Mouse (Mus musculus) embryonic facial prominence, embryonic 11.5 days (tissue): ENCODE data around the gene Samhd1. TPM values are rescaled to one million over a fixed set of nuclear protein-coding genes. Genes with fewer than 3 reads are reported as not detected.
A peak's percentile ranks its signal among the peaks of the same experiment; 100 is the strongest.

Experiments
- ATAC-seq: fragments of 200-750 bp; cut with Nextera tagmentation; replicated peaks from 2 replicates; pipeline ENCODE4 v1.8.0; 2017; ENCODE audit warnings: low read depth; ENCODE audit not compliant: insufficient number of reproducible peaks, low FRiP score, low TSS enrichment
- DNase-seq: peaks from one replicate; pipeline ENCODE4 v3.0.0-alpha.2; 2015; ENCODE audit warnings: low spot score
- H3K27ac ChIP-seq: fragments of 300-500 bp; sonication (generic); replicated peaks from 2 replicates; pipeline ENCODE4 v1.5.1; 2014; ENCODE audit warnings: mild to moderate bottlenecking, low read depth, low read length, control low read depth
- H3K27me3 ChIP-seq: fragments of 300-500 bp; sonication (generic); 2 replicates; pipeline ENCODE4 v1.6.1; 2014; ENCODE audit warnings: mild to moderate bottlenecking, low read length, moderate library complexity, mixed read lengths; ENCODE audit not compliant: control insufficient read depth, insufficient read depth
- H3K36me3 ChIP-seq: fragments of 300-500 bp; sonication (generic); replicated peaks from 2 replicates; pipeline ENCODE4 v1.6.1; 2014; ENCODE audit warnings: low read depth, mild to moderate bottlenecking, low read length, moderate library complexity, mixed read lengths; ENCODE audit not compliant: control insufficient read depth, insufficient read depth
- H3K4me1 ChIP-seq: fragments of 300-500 bp; sonication (generic); 2 replicates; pipeline ENCODE4 v1.6.1; 2014; ENCODE audit warnings: low read length, mixed read lengths; ENCODE audit not compliant: control insufficient read depth, insufficient read depth
- H3K4me2 ChIP-seq: fragments of 300-500 bp; sonication (generic); 2 replicates; pipeline ENCODE4 v1.6.1; 2014; ENCODE audit warnings: low read depth, mild to moderate bottlenecking, control low read depth, low read length, moderate library complexity
- H3K4me3 ChIP-seq: fragments of 300-500 bp; sonication (generic); 2 replicates; pipeline ENCODE4 v1.5.1; 2014; ENCODE audit warnings: low read depth, low read length, control low read depth
- H3K9ac ChIP-seq: fragments of 300-500 bp; sonication (generic); replicated peaks from 2 replicates; pipeline ENCODE4 v1.6.1; 2014; ENCODE audit warnings: mild to moderate bottlenecking, control low read depth, low read length
- H3K9me3 ChIP-seq: fragments of 300-500 bp; sonication (generic); replicated peaks from 2 replicates; pipeline ENCODE4 v1.6.1; 2016; ENCODE audit warnings: mild to moderate bottlenecking, low read length, inconsistent platforms, mixed read lengths; ENCODE audit not compliant: control insufficient read depth
- WGBS: fragments of 180-500 bp; shearing (Covaris S2); extraction: QIAGEN DNeasy Blood & Tissue Kit; methylation state at CpG from one replicate; pipeline ENCODE4 v1.1.7; 2014; 5-methylcytosine and 5-hydroxymethylcytosine counted together
- polyA plus RNA-seq: library from polyadenylated mRNA; unstranded; fragments of >200 nt; fragmentation: Nextera tagmentation; extraction: Ambion mirVana; gene quantifications from 2 replicates; pipeline ENCODE4 v1.2.1, GENCODE M21; 2014

Samhd1 gene
- polyA plus RNA-seq, 1 experiment from 2014 or later, result 34.0 TPM

DNA sequence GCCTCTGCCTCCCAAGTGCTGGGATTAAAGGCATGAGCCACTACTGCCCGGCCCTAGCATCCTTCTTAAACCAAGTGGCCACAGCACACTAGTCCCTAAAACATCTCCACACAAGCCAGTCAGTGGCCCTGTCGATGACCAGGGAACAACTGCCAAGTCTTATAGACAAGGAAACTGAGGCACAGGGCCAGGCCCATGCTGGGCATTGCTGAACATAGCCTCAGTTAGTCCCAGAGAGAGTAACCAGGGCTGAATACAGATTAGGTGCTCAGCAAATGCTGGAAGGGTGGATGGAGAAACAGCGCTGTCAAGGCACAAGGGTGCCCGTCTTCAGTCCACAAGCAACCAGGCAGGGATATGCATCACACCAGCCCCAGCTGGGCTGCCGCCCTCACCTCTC lies 81.9 kb downstream of the Samhd1 start:
- H3K27ac ChIP-seq, result no peak overlapping the region
- ATAC-seq (no peak), DNase-seq (no peak)
- H3K9me3 ChIP-seq, result no peaks in the 10 kb centered on the region
- H3K9ac ChIP-seq, result no peak overlapping the region
- H3K4me2 ChIP-seq, result no peak overlapping the region
- H3K4me3 ChIP-seq, result no peak overlapping the region
- WGBS, result 93% methylated on average over 5 of the region's 5 CpGs
- H3K4me1 ChIP-seq, result peaks cover under 1% of the 10 kb centered on the region
- peaks cover 11% of the 10 kb centered on the region for H3K36me3 ChIP-seq
- H3K27me3 ChIP-seq, result no peaks in the 10 kb centered on the region

DNA sequence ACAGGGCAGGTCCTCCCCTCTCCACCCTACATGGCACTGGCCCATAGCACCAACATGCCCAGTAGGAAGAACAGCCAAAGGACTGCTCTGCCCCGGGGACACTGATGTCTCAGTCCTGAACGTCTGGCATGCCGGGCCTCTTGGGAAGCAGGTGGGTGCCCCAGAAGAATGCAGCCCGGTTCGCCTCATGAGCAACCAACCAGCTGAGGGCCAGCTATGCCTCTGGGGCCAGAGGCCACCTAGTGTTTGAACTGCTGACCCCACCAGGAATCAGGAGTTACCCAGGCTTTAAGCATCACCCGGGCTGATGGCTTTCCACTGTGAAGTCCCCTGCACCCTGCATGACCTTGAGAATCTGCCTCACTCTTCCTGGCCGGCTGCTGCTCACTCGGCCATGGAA lies 82.6 kb downstream of the Samhd1 start:
- Histone ChIP-seq H3K27me3 (no peaks in the 10 kb centered on the region), H3K36me3 (peaks cover 11% of the 10 kb centered on the region), H3K27ac (no peak overlapping the region), H3K9ac (no peak overlapping the region), H3K4me3 (no peak overlapping the region), H3K4me1 (no peaks in the 10 kb centered on the region), H3K4me2 (no peak overlapping the region), H3K9me3 (no peaks in the 10 kb centered on the region)
- no peak for DNase-seq
- WGBS, result 85% methylated on average over 8 of the region's 8 CpGs
- ATAC-seq, result no peak

DNA sequence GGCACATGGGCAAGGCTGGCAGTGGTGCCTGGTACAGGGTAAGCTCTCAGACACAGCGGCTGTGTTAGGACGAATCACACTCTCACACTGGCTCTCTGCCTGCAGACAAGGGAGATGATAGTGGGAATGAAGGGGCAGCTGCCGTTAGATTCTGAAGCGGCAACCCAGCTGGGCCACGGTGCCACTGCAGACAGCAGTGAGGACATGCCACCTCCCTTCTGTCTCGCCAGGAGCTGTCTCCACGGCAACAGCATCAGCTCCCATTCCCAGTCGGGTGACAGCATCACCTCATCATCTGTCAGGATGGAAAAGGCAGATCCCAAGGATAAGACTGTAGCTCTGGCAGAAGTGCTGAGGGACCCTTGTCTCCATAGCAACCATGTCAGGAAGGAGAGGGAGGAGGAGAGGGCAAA lies 85.2 kb downstream of the Samhd1 start:
- Histone ChIP-seq H3K4me1 (no peaks in the 10 kb centered on the region), H3K4me2 (no peak overlapping the region), H3K27me3 (no peaks in the 10 kb centered on the region), H3K36me3 (peaks cover 14% of the 10 kb centered on the region), H3K9ac (no peak overlapping the region), H3K4me3 (no peak overlapping the region), H3K9me3 (no peaks in the 10 kb centered on the region), H3K27ac (no peak overlapping the region)
- WGBS, result 84% methylated on average over 8 of the region's 8 CpGs
- peak; percentile 45 for ATAC-seq
- no peak for DNase-seq

DNA sequence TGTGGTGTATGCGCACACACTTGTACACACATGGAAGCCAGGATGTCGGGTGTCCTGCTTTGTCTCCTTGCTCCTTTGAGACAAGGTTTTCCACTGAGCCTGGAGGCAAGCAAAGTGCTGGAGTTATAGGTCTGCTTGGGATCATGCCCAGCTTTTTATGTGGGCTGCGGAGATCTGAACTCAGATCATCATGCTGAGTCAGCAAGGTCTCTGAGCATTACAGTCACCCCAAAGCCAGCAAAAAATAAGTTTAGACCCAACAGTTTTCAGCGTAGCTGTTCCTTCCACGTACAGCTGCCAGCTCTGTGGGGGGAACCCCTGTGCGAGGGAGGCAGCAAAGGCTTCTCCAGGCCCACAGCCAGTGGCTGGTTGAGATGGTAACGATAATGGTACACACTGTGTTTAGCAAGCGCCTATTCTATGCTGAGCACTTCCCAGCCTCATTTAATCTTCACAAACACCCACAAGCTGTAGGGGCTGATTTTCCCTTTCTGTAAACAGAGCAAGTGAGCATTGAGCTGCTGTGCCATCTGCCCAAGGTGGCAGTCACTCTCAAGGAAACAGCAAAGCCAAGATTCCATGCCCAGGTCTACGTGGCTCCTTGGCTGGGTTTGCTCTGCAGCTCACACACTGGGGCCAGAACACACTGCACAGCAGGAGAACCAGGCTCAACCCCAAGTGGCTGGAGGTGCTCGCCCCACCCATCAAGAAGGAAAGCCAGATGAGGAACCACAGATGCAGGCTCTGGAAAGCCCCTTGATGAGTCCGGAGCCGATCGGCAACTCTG lies 86.5 kb downstream of the Samhd1 start:
- ATAC-seq, result no peak
- Histone ChIP-seq H3K4me3 (no peak overlapping the region), H3K9me3 (no peaks in the 10 kb centered on the region), H3K36me3 (peaks cover 22% of the 10 kb centered on the region), H3K9ac (no peak overlapping the region), H3K4me2 (no peak overlapping the region), H3K27ac (no peak overlapping the region), H3K4me1 (no peaks in the 10 kb centered on the region), H3K27me3 (no peaks in the 10 kb centered on the region)
- DNase-seq, result no peak
- 93% methylated on average over 13 of the region's 13 CpGs for WGBS

Other genes starting within 250 kb of the Samhd1 start
- gene Sla2, start 248.1 kb downstream of the Samhd1 start, polyA plus RNA-seq, result 0.46 and 0.48 TPM in 2 replicates
- gene Ndrg3, start 143.2 kb downstream of the Samhd1 start, polyA plus RNA-seq, result 42.2 and 49.8 TPM in 2 replicates
- gene Dsn1, start 128.1 kb downstream of the Samhd1 start, polyA plus RNA-seq, result 56.5 and 63.5 TPM in 2 replicates
- gene Soga1, start 56.0 kb downstream of the Samhd1 start, polyA plus RNA-seq, result 5.4 and 5.6 TPM in 2 replicates
- gene Tldc2, start 48.2 kb downstream of the Samhd1 start, polyA plus RNA-seq, result not detected in 2 replicates
- gene Rbl1, start 69.3 kb upstream of the Samhd1 start, polyA plus RNA-seq, result 30.1 and 40.4 TPM in 2 replicates
- 257 and 261 TPM in 2 replicates for gene Rpn2, start 143.8 kb upstream of the Samhd1 start, polyA plus RNA-seq
- gene Mroh8, start 144.3 kb upstream of the Samhd1 start, polyA plus RNA-seq, result 0.49 and 0.52 TPM in 2 replicates
- gene Ghrh, start 212.2 kb upstream of the Samhd1 start, polyA plus RNA-seq, result 2.2 and 2.6 TPM in 2 replicates
- gene Manbal, start 232.3 kb upstream of the Samhd1 start, polyA plus RNA-seq, result 33.4 and 38.5 TPM in 2 replicates